Mouse (Mus musculus): ENCODE measurements around the gene Bfar. TPM values are rescaled to one million over a fixed set of nuclear protein-coding genes. Genes with fewer than 3 reads are reported as not detected.
"Not testable (repeated sequence)": the region's sequence is repeated elsewhere in the genome, so short reads cannot be mapped to it uniquely, and the experiment has no call there.

Bfar gene
- polyA plus RNA-seq, 1 experiment from 2014 or later, result 44.3 TPM

DNA sequence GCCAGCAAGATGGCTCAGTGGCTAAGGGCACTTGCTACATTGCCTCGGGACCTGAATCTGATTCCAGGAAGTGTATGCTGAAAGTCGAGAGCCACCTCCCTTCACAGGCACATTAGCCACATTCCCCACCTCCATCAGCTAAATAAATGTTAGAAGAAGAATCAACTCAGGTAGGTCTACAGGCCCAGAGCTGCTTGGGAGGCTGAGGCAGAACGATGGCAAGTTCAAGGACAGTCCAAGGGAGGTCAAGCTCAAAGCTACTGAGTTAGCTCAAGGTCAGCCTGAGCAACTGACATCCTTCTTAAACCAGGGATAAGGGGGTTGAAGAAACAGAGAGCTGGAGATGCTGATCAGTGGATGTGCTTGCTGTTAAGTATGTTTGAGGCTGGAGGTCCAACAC, 61.1 kb downstream of the Bfar start:
- Histone ChIP-seq H3K27ac (ENCODE audit: low read length) (no peak overlapping the region), H3K4me1 (ENCODE audit: control insufficient read depth, insufficient read depth, low read length) (no peaks in the 10 kb centered on the region; the same call in 1 of the 2 replicates), H3K9ac (ENCODE audit: low read length) (no peak overlapping the region), H3K4me2 (ENCODE audit: low read depth, low read length) (no peak overlapping the region), H3K9me3 (replicated peaks; ENCODE audit: control insufficient read depth, low read length) (no peaks in the 10 kb centered on the region), H3K4me3 (ENCODE audit: low read length) (no peak overlapping the region), H3K36me3 (ENCODE audit: control insufficient read depth, insufficient read depth) (no peaks in the 10 kb centered on the region), H3K27me3 (ENCODE audit: control insufficient read depth, insufficient read depth, low read length) (0 out of 2 replicates have a peak, but pooled peaks cover 2% of the 10 kb centered on the region)
- ATAC-seq (replicated peaks; ENCODE audit: extremely low read depth, insufficient read depth, low FRiP score), result no peak
- 67% methylated on average over 3 of the region's 3 CpGs for WGBS

DNA sequence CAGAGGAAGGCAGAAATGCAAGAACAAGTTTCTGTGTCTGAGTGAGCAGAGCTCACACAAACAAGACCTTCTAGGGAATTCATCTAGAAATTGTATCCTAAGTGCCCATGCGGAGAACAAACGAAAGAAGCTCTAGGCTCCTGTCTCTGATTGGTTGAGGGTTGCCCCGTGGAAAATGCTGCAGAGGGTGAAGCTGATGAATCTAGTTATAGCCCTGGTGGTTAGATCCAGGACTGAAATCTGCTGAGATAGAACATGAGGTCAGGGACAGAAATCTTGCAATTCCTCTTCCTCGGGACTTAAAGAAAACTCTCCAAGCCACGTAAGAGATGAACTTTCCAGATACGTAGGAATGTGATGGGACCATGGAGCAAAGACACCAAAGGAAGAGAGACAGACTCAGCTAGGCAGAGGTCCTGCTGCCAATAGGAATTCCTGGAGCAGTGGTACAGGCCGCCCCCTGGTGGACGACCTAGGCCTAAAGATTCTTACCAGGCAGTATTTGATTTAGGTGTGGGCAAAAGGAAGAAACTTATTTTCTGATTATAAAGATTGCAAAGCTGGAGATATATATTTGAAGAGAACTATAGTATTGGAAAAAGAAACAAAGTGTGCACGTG, 62.0 kb downstream of the Bfar start:
- H3K9ac ChIP-seq (ENCODE audit: low read length), result no peak overlapping the region
- H3K27me3 ChIP-seq (ENCODE audit: control insufficient read depth, insufficient read depth, low read length), result 0 out of 2 replicates have a peak, but pooled peaks cover 2% of the 10 kb centered on the region
- no peaks in the 10 kb centered on the region; the same call in 1 of the 2 replicates for H3K4me1 ChIP-seq (ENCODE audit: control insufficient read depth, insufficient read depth, low read length)
- H3K27ac ChIP-seq (ENCODE audit: low read length), result no peak overlapping the region
- WGBS, result 15% methylated on average over 9 of the region's 9 CpGs
- no peak overlapping the region for H3K4me3 ChIP-seq (ENCODE audit: low read length)
- no peak for ATAC-seq (replicated peaks; ENCODE audit: extremely low read depth, insufficient read depth, low FRiP score)
- H3K9me3 ChIP-seq (replicated peaks; ENCODE audit: control insufficient read depth, low read length), result no peaks in the 10 kb centered on the region
- H3K36me3 ChIP-seq (ENCODE audit: control insufficient read depth, insufficient read depth), result no peaks in the 10 kb centered on the region
- no peak overlapping the region for H3K4me2 ChIP-seq (ENCODE audit: low read depth, low read length)

DNA sequence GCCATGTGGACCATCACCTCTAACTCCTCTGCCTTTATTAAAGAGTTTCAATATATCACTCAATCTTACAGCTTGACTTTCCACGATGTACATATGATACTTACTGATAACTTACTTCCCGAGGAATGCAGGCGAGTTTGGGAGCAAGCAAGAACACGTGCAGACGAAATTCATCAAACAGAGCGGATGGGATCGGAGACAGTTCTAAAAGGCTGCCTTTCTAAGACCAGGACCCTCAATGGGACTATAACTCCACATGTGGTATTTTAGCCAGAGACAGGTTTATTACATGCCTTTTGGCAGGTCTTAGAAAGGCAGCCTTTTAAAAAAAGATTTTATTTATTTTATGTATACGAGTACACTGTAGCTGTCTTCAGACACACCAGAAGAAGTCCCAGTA, 64.3 kb downstream of the Bfar start:
- Histone ChIP-seq H3K4me1 (ENCODE audit: control insufficient read depth, insufficient read depth, low read length) (no peaks in the 10 kb centered on the region; the same call in 1 of the 2 replicates), H3K4me2 (ENCODE audit: low read depth, low read length) (no peak overlapping the region), H3K4me3 (ENCODE audit: low read length) (no peak overlapping the region), H3K27ac (ENCODE audit: low read length) (no peak overlapping the region), H3K27me3 (ENCODE audit: control insufficient read depth, insufficient read depth, low read length) (0 out of 2 replicates have a peak, but pooled peaks cover 2% of the 10 kb centered on the region), H3K9me3 (replicated peaks; ENCODE audit: control insufficient read depth, low read length) (no peaks in the 10 kb centered on the region), H3K36me3 (ENCODE audit: control insufficient read depth, insufficient read depth) (no peaks in the 10 kb centered on the region), H3K9ac (ENCODE audit: low read length) (no peak overlapping the region)
- ATAC-seq (replicated peaks; ENCODE audit: extremely low read depth, insufficient read depth, low FRiP score), result no peak
- 77% methylated on average over 8 of the region's 8 CpGs for WGBS

GRCm38 (mm10) chr16:13739044-13739443, 67.4 kb downstream of the Bfar start:
- not testable (repeated sequence) for H3K27me3 ChIP-seq (ENCODE audit: control insufficient read depth, insufficient read depth, low read length); H3K4me2 ChIP-seq (ENCODE audit: low read depth, low read length); H3K9me3 ChIP-seq (replicated peaks; ENCODE audit: control insufficient read depth, low read length); H3K36me3 ChIP-seq (ENCODE audit: control insufficient read depth, insufficient read depth); H3K4me1 ChIP-seq (ENCODE audit: control insufficient read depth, insufficient read depth, low read length); ATAC-seq (replicated peaks; ENCODE audit: extremely low read depth, insufficient read depth, low FRiP score); H3K27ac ChIP-seq (ENCODE audit: low read length); H3K9ac ChIP-seq (ENCODE audit: low read length); H3K4me3 ChIP-seq (ENCODE audit: low read length)
- WGBS, result 53% methylated on average over 4 of the region's 4 CpGs

- no peak for ATAC-seq (replicated peaks; ENCODE audit: extremely low read depth, insufficient read depth, low FRiP score)
- no peak overlapping the region for H3K4me2 ChIP-seq (ENCODE audit: low read depth, low read length)
- no peaks in the 10 kb centered on the region for H3K36me3 ChIP-seq (ENCODE audit: control insufficient read depth, insufficient read depth)
Observed at GRCm38 (mm10) chr16:13740844-13741243, 69.2 kb downstream of the Bfar start.

GRCm38 (mm10) chr16:13747708-13748107, 76.0 kb downstream of the Bfar start:
- Histone ChIP-seq H3K9me3 (replicated peaks; ENCODE audit: control insufficient read depth, low read length) (no peaks in the 10 kb centered on the region), H3K36me3 (ENCODE audit: control insufficient read depth, insufficient read depth) (no peaks in the 10 kb centered on the region), H3K9ac (ENCODE audit: low read length) (no peak overlapping the region), H3K4me1 (ENCODE audit: control insufficient read depth, insufficient read depth, low read length) (no peaks in the 10 kb centered on the region), H3K27me3 (ENCODE audit: control insufficient read depth, insufficient read depth, low read length) (no peaks in the 10 kb centered on the region), H3K27ac (ENCODE audit: low read length) (no peak overlapping the region), H3K4me2 (ENCODE audit: low read depth, low read length) (no peak overlapping the region), H3K4me3 (ENCODE audit: low read length) (no peak overlapping the region)
- no peak for ATAC-seq (replicated peaks; ENCODE audit: extremely low read depth, insufficient read depth, low FRiP score)
- 94% methylated on average over 8 of the region's 8 CpGs for WGBS

More at GRCm38 (mm10) chr16:13740844-13741243, 69.2 kb downstream of the Bfar start:
- no peak overlapping the region for H3K27ac ChIP-seq (ENCODE audit: low read length)
- H3K9ac ChIP-seq (ENCODE audit: low read length), result no peak overlapping the region
- 63% methylated on average over 2 of the region's 2 CpGs for WGBS
- H3K27me3 ChIP-seq (ENCODE audit: control insufficient read depth, insufficient read depth, low read length), result no peaks in the 10 kb centered on the region
- H3K9me3 ChIP-seq (replicated peaks; ENCODE audit: control insufficient read depth, low read length), result no peaks in the 10 kb centered on the region
- H3K4me1 ChIP-seq (ENCODE audit: control insufficient read depth, insufficient read depth, low read length), result no peaks in the 10 kb centered on the region
- no peak overlapping the region for H3K4me3 ChIP-seq (ENCODE audit: low read length)

- Histone ChIP-seq H3K36me3 (ENCODE audit: control insufficient read depth, insufficient read depth) (no peaks in the 10 kb centered on the region), H3K9me3 (replicated peaks; ENCODE audit: control insufficient read depth, low read length) (no peaks in the 10 kb centered on the region), H3K9ac (ENCODE audit: low read length) (no peak overlapping the region), H3K4me1 (ENCODE audit: control insufficient read depth, insufficient read depth, low read length) (no peaks in the 10 kb centered on the region), H3K4me3 (ENCODE audit: low read length) (no peak overlapping the region), H3K27me3 (ENCODE audit: control insufficient read depth, insufficient read depth, low read length) (no peaks in the 10 kb centered on the region), H3K4me2 (ENCODE audit: low read depth, low read length) (no peak overlapping the region), H3K27ac (ENCODE audit: low read length) (no peak overlapping the region)
- 64% methylated on average over 3 of the region's 3 CpGs for WGBS
- ATAC-seq (replicated peaks; ENCODE audit: extremely low read depth, insufficient read depth, low FRiP score), result no peak
Observed at GRCm38 (mm10) chr16:13748124-13748523, 76.5 kb downstream of the Bfar start.

GRCm38 (mm10) chr16:13748813-13749212, 77.2 kb downstream of the Bfar start:
- ATAC-seq (replicated peaks; ENCODE audit: extremely low read depth, insufficient read depth, low FRiP score); H3K27me3 ChIP-seq (ENCODE audit: control insufficient read depth, insufficient read depth, low read length); H3K27ac ChIP-seq (ENCODE audit: low read length); H3K4me2 ChIP-seq (ENCODE audit: low read depth, low read length); H3K36me3 ChIP-seq (ENCODE audit: control insufficient read depth, insufficient read depth); H3K4me1 ChIP-seq (ENCODE audit: control insufficient read depth, insufficient read depth, low read length); H3K4me3 ChIP-seq (ENCODE audit: low read length); H3K9ac ChIP-seq (ENCODE audit: low read length); H3K9me3 ChIP-seq (replicated peaks; ENCODE audit: control insufficient read depth, low read length): not testable (repeated sequence)
- 30% methylated on average over 10 of the region's 10 CpGs for WGBS

DNA sequence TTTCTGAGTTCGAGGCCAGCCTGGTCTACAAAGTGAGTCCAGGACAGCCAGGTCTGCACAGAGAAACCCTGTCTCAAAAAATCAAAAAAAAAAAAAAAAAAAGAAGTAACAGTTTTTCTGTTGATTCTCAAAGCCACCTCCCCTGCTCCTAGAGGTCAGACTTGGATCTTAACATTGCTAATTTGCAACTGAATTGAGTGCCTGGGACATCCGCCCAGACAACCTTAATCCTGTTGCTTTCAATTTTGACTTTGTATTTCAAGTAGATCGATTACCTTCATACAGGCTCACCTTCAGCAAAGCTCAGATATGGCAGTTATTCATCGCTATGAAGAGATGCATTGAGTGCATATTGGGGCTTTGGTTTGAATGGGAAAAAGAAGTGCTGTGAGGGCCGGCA, 77.6 kb downstream of the Bfar start:
- Histone ChIP-seq H3K4me1 (ENCODE audit: control insufficient read depth, insufficient read depth, low read length) (no peaks in the 10 kb centered on the region), H3K9me3 (replicated peaks; ENCODE audit: control insufficient read depth, low read length) (no peaks in the 10 kb centered on the region), H3K27ac (ENCODE audit: low read length) (no peak overlapping the region), H3K4me3 (ENCODE audit: low read length) (no peak overlapping the region), H3K36me3 (ENCODE audit: control insufficient read depth, insufficient read depth) (no peaks in the 10 kb centered on the region), H3K27me3 (ENCODE audit: control insufficient read depth, insufficient read depth, low read length) (no peaks in the 10 kb centered on the region), H3K4me2 (ENCODE audit: low read depth, low read length) (no peak overlapping the region), H3K9ac (ENCODE audit: low read length) (no peak overlapping the region)
- no peak for ATAC-seq (replicated peaks; ENCODE audit: extremely low read depth, insufficient read depth, low FRiP score)
- 55% methylated on average over 5 of the region's 5 CpGs for WGBS

Measured in heart, embryonic 16.5 days (tissue).